Mouse (Mus musculus) R1 (cell line): ENCODE measurements at regions not wholly inside any gene's neighbourhood (a gene's known extent, or its start where the extent isn't known, plus 50 kb on each side); places are given as distances from the start of the nearest gene placed in this dataset.

Source experiments
- DNase-seq: peaks from one replicate; pipeline ENCODE4 v3.0.0-alpha.2; 2018; ENCODE audit warnings: low read depth, low spot score

- peak; percentile 61 for DNase-seq
These were observed 423.2 kb downstream of the 1810013L24Rik start for GRCm38 (mm10) chr16:9253054-9253453.

DNA sequence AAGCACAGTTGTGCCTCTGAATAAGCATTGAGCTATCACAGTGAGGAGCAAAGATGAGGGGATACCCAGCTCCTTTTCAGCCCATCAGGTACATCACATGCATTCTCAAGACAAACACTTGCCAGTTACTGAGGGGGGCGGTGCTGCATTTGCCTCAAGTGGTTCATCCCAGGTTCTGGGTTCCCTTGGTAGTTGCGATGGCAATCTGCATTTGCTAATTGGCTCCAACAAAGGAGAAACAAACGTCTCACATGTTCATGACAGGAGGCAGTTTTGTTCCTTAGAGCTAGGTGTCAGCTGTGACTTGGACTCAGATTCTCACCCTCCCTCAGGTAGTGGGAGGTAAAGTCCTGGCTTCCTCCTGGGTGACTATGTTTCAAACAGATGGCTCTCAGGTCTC is 425.5 kb downstream of the 1810013L24Rik start:
- peak; percentile 62 for DNase-seq

DNA sequence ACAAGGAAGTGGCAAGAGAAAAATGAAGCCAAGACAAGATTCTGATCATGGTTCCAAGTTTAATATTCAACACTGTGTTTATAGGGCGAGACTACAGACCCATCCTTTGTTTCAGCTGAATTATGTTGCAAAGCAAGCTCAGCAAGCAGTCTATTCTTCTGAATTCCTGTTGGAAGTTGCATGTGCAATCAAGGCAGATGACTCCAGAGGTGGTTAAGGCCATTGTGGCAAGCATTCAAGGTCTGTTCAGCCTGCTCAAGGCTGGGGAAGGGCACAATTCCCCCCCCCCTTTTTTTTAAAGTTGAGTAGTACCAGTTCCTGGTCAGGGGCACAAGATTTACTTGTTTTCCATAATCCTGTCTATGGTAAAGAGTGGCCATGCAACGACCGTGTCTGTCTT is 431.1 kb downstream of the 1810013L24Rik start:
- DNase-seq: peak; percentile 84

DNA sequence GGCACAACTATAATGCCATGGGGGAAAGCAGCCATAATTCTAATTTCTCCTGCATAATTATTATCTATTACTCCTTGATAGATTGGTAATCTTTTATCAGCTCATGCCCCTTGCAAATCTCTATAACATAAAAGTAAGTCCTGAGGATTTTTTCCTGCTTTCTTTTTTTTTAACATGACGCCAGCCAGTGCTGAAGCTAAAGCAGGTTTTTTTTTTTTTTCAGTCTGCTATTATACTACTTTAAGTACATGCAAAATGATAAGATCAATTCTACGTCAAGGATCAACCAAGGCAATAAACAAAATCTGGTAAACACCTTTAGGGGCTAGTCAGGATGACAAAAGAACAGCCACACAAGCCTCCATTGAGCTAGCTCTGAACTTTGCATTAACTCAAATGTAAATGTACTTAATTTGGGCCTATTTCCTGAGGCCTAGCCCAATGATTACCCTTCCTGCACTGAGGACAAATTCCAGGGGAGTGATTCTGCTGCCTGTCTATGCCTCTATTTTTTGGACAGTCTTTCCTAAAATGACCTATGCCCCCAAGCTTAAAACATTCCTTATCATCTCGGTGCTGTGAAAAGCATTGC is 434.8 kb downstream of the 1810013L24Rik start:
- DNase-seq: peak; percentile 97

- DNase-seq: peak; percentile 98
These were observed 437.3 kb downstream of the 1810013L24Rik start for GRCm38 (mm10) chr16:9267204-9267603.

- peak; percentile 64 for DNase-seq
These were observed 440.2 kb downstream of the 1810013L24Rik start for GRCm38 (mm10) chr16:9270099-9270498.

DNA sequence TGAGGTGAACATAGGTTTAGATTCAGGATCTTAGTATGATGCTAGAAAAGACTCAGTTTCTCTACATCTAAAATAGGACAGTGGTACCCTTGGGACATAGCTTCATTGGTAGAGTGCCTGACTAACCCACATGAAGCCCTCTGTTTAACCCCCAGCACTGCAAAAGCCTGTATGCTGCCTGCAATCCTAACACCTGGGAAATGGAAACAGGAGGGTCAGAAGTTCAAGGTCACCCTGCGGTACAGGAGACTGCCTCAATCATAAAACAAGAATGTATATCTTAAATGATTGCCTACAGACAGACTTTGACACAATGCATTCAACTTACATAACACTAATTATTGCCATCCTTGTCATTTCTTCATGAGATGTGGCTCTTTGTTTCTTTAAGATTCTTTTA is 440.8 kb downstream of the 1810013L24Rik start:
- peak; percentile 87 for DNase-seq

GRCm38 (mm10) chr16:9273751-9274300 is 443.9 kb downstream of the 1810013L24Rik start:
- DNase-seq: peak; percentile 54

GRCm38 (mm10) chr16:9274583-9275100 is 444.7 kb downstream of the 1810013L24Rik start:
- DNase-seq: no peak

GRCm38 (mm10) chr16:9275426-9275825 is 445.5 kb downstream of the 1810013L24Rik start:
- no peak for DNase-seq

GRCm38 (mm10) chr16:9277064-9277463 is 447.2 kb downstream of the 1810013L24Rik start:
- no peak for DNase-seq

DNA sequence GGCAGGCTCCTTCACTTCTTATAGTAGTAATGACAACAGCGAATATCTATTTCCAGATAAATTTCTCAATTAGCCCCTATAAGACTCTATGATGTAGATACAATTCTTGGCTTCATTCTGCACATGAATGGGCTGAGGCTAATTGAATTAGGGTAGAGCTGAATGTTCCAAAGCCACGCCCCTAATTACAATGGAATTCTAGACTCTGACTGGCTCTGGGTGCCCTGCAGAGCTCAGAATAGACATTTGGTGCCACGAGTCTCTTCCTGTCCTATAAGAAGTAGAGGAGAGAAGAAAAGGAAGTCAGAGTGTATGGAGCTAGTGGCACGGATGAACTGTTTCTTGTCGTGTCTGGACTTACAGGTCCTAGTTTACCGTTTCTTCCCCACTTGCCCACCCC is 449.8 kb downstream of the 1810013L24Rik start:
- peak; percentile 78 for DNase-seq

DNA sequence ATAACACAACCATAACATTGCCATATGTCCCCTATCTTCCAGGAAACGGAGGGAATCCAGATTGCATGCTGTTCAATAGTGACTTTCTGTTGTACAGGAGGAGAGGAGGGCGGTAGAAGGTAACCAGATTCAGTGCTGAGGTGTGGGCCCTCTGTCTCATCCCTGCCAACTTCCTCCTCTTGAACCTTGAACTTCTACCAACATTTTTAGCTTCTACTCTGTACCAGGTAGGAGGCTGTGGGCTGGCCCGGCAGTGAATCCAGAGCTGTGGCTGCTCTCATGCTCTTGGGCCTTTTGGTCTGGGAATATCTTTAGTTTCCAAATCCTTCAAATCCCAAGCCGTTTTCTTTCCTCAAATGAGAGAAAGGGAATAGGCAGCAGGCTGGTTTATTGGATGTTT is 450.5 kb downstream of the 1810013L24Rik start:
- DNase-seq: no peak

GRCm38 (mm10) chr16:9280931-9281330 is 451.0 kb downstream of the 1810013L24Rik start:
- peak; percentile 90 for DNase-seq

GRCm38 (mm10) chr16:9284423-9284822 is 454.5 kb downstream of the 1810013L24Rik start:
- peak; percentile 96 for DNase-seq

- no peak for DNase-seq
These were observed 456.0 kb downstream of the 1810013L24Rik start for GRCm38 (mm10) chr16:9285921-9286320.

- DNase-seq: no peak
These were observed 457.7 kb downstream of the 1810013L24Rik start for GRCm38 (mm10) chr16:9287557-9287956.

GRCm38 (mm10) chr16:9291356-9292020 is 461.6 kb downstream of the 1810013L24Rik start:
- DNase-seq: peak; percentile 85

GRCm38 (mm10) chr16:9303134-9303533 is 473.2 kb downstream of the 1810013L24Rik start:
- DNase-seq: no peak

DNA sequence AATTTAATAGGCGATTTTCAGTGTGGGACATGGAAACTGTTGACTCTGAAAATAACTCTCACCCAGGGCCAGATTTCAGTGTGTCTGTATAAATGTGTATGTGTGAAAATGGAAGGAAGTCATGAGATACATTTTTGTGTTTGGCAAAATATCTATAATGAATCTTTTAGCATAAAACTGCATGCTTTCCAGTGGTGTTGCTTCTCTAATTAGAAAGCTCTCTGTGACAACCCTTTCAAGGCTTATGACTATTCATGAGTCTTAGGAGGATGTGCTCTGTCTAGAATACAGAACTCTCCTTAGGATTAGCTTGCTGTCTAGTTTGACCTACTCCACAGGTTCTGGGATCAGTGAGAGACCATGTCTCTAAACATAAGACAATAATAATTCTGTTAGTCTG is 474.2 kb downstream of the 1810013L24Rik start:
- DNase-seq: no peak

- DNase-seq: no peak
These were observed 480.8 kb downstream of the 1810013L24Rik start for GRCm38 (mm10) chr16:9310744-9311143.

GRCm38 (mm10) chr16:9335626-9336025 is 505.7 kb downstream of the 1810013L24Rik start:
- no peak for DNase-seq

GRCm38 (mm10) chr16:9336063-9336462 is 506.2 kb downstream of the 1810013L24Rik start:
- no peak for DNase-seq
